Mouse (Mus musculus) limb, embryonic 14.5 days (tissue): ENCODE measurements around the gene Mgat4e. TPM values are rescaled to one million over a fixed set of nuclear protein-coding genes. Genes with fewer than 3 reads are reported as not detected.
"Not testable (repeated sequence)": the region's sequence is repeated elsewhere in the genome, so short reads cannot be mapped to it uniquely, and the experiment has no call there.

Experiments
- ATAC-seq: fragments of 200-750 bp; cut with Nextera tagmentation; 2 replicates; pipeline ENCODE4 v1.8.0; 2017; ENCODE audit warnings: low read depth, moderate number of reproducible peaks, moderate TSS enrichment; ENCODE audit not compliant: low FRiP score
- DNase-seq: peaks from one replicate; pipeline ENCODE4 v3.0.0-alpha.2; 2015; ENCODE audit warnings: low spot score
- H3K27ac ChIP-seq: fragments of 300-500 bp; sonication (generic); replicated peaks from 2 replicates; pipeline ENCODE4 v1.5.1; 2014; ENCODE audit warnings: low read depth, mild to moderate bottlenecking, low read length, moderate library complexity, mixed read lengths
- H3K27me3 ChIP-seq: fragments of 300-500 bp; sonication (generic); 2 replicates; pipeline ENCODE4 v1.6.1; 2014; ENCODE audit warnings: low read length, mixed read lengths; ENCODE audit not compliant: control insufficient read depth, insufficient read depth
- H3K36me3 ChIP-seq: fragments of 300-500 bp; sonication (generic); 2 replicates; pipeline ENCODE4 v1.6.1; 2014; ENCODE audit warnings: mild to moderate bottlenecking, low read length, moderate library complexity, mixed read lengths; ENCODE audit not compliant: control insufficient read depth, insufficient read depth
- H3K4me1 ChIP-seq: fragments of 300-500 bp; sonication (generic); 2 replicates; pipeline ENCODE4 v1.6.1; 2014; ENCODE audit warnings: antibody characterized with exemption, low read length, mixed read lengths; ENCODE audit not compliant: control insufficient read depth, insufficient read depth
- H3K4me2 ChIP-seq: fragments of 300-500 bp; sonication (generic); replicated peaks from 2 replicates; pipeline ENCODE4 v1.6.1; 2014; ENCODE audit warnings: low read depth, mild to moderate bottlenecking, low read length, moderate library complexity; ENCODE audit not compliant: severe bottlenecking
- H3K4me3 ChIP-seq: fragments of 300-500 bp; sonication (generic); replicated peaks from 2 replicates; pipeline ENCODE4 v1.5.1; 2014; ENCODE audit warnings: low read length
- H3K9ac ChIP-seq: fragments of 300-500 bp; sonication (generic); 2 replicates; pipeline ENCODE4 v1.6.1; 2014; ENCODE audit warnings: mild to moderate bottlenecking, low read depth, low read length, moderate library complexity; ENCODE audit not compliant: severe bottlenecking
- H3K9me3 ChIP-seq: fragments of 300-500 bp; sonication (generic); 2 replicates; pipeline ENCODE4 v1.6.1; 2016; ENCODE audit warnings: low read length; ENCODE audit not compliant: control insufficient read depth
- POLR2A ChIP-seq: fragments of 200-500 bp; IDR thresholded peaks from 2 replicates; pipeline ENCODE4 v1.8.0; 2012; ENCODE audit warnings: inconsistent platforms, mild to moderate bottlenecking, moderate library complexity, borderline replicate concordance; ENCODE audit not compliant: insufficient read depth, insufficient read length; ENCODE audit errors: extremely low read depth
- WGBS: fragments of 180-500 bp; shearing (Covaris S2); extraction: QIAGEN DNeasy Blood & Tissue Kit; methylation state at CpG from one replicate; pipeline ENCODE4 v1.1.7; 2014; 5-methylcytosine and 5-hydroxymethylcytosine counted together
- polyA plus RNA-seq, 2 experiments: library from polyadenylated mRNA; depleted of rRNA in 1 of 2; stranded (reverse) in 1 of 2; unstranded in 1 of 2; fragments of >200 nt; fragmentation: Nextera tagmentation in 1 of 2; extraction: Ambion mirVana in 1 of 2; gene quantifications; 2 replicates each; pipeline versions ENCODE4 v1.2.1 to v1.2.3; 2012 to 2014

Gene Mgat4e
- polyA plus RNA-seq, 2 experiments: 0.15 TPM; not detected in 1

GRCm38 (mm10) chr1:134518677-134519076 is 30.8 kb downstream of the Mgat4e start:
- 0 out of 2 replicates have a peak, but pooled peaks have one; percentile 35 for ATAC-seq
- 10% methylated on average over 7 of the region's 7 CpGs for WGBS
- Histone ChIP-seq H3K4me3 (no peak overlapping the region), H3K36me3 (no peaks in the 10 kb centered on the region), H3K27ac (no peak overlapping the region), H3K27me3 (peaks cover 5% of the 10 kb centered on the region; the same call in 1 of the 2 replicates), H3K4me2 (no peak overlapping the region), H3K9ac (no peak overlapping the region), H3K4me1 (peaks cover 19% of the 10 kb centered on the region), H3K9me3 (no peaks in the 10 kb centered on the region)
- DNase-seq: peak; percentile 92
- no peak for TF ChIP-seq POLR2A

- not testable (repeated sequence) for H3K9me3 ChIP-seq, ATAC-seq, H3K36me3 ChIP-seq, DNase-seq, H3K4me2 ChIP-seq, H3K27ac ChIP-seq, H3K9ac ChIP-seq, H3K4me3 ChIP-seq
- Histone ChIP-seq H3K4me1 (peaks cover 23% of the 10 kb centered on the region), H3K27me3 (peaks cover 12% of the 10 kb centered on the region)
- 98% methylated on average over 11 of the region's 14 CpGs for WGBS
Measured at GRCm38 (mm10) chr1:134517841-134518240, 31.6 kb downstream of the Mgat4e start.

- peak overlapping the region; percentile 15 for H3K4me2 ChIP-seq
- no peaks in the 10 kb centered on the region for H3K9me3 ChIP-seq
- peak overlapping the region; percentile 63 for H3K27ac ChIP-seq
- WGBS: 6% methylated on average over 4 of the region's 4 CpGs
- ATAC-seq (peak; percentile 84), DNase-seq (peak; percentile 76)
- no peak for TF ChIP-seq POLR2A
- H3K27me3 ChIP-seq: peaks cover 21% of the 10 kb centered on the region
- no peak overlapping the region for H3K4me3 ChIP-seq
- H3K9ac ChIP-seq: no peak overlapping the region
- peaks cover 23% of the 10 kb centered on the region for H3K4me1 ChIP-seq
- no peaks in the 10 kb centered on the region for H3K36me3 ChIP-seq
Measured at GRCm38 (mm10) chr1:134516491-134517198, 32.8 kb downstream of the Mgat4e start.

- TF ChIP-seq POLR2A: no peak
- ATAC-seq (no peak), DNase-seq (no peak)
- Histone ChIP-seq H3K9me3 (no peaks in the 10 kb centered on the region), H3K27me3 (peaks cover 21% of the 10 kb centered on the region), H3K4me3 (no peak overlapping the region), H3K9ac (no peak overlapping the region), H3K4me1 (peaks cover 23% of the 10 kb centered on the region), H3K4me2 (no peak overlapping the region), H3K36me3 (no peaks in the 10 kb centered on the region), H3K27ac (no peak overlapping the region; the same call in 1 of the 2 replicates)
- 76% methylated on average over 2 of the region's 2 CpGs for WGBS
Measured at GRCm38 (mm10) chr1:134515891-134516290, 33.6 kb downstream of the Mgat4e start.

- TF ChIP-seq POLR2A: no peak
- 45% methylated on average over 16 of the region's 16 CpGs for WGBS
- H3K9ac ChIP-seq: no peak overlapping the region; the same call in 1 of the 2 replicates
Measured at GRCm38 (mm10) chr1:134513876-134514590, 35.4 kb downstream of the Mgat4e start.

More at GRCm38 (mm10) chr1:134513876-134514590, 35.4 kb downstream of the Mgat4e start:
- Histone ChIP-seq H3K9me3 (no peaks in the 10 kb centered on the region), H3K4me1 (peaks cover 23% of the 10 kb centered on the region), H3K4me2 (peak overlapping the region; percentile 66), H3K36me3 (peaks cover 5% of the 10 kb centered on the region), H3K27ac (no peak overlapping the region), H3K27me3 (peaks cover 21% of the 10 kb centered on the region), H3K4me3 (peak overlapping the region; percentile 37)
- no peak for ATAC-seq
- no peak for DNase-seq
